Mouse (Mus musculus): ENCODE data around the gene B4galt4. TPM values are rescaled to one million over a fixed set of nuclear protein-coding genes. Genes with fewer than 3 reads are reported as not detected.

B4galt4 gene
- total RNA-seq, 2 experiments from 2014 or later = 19.2 to 22.1 TPM

DNA sequence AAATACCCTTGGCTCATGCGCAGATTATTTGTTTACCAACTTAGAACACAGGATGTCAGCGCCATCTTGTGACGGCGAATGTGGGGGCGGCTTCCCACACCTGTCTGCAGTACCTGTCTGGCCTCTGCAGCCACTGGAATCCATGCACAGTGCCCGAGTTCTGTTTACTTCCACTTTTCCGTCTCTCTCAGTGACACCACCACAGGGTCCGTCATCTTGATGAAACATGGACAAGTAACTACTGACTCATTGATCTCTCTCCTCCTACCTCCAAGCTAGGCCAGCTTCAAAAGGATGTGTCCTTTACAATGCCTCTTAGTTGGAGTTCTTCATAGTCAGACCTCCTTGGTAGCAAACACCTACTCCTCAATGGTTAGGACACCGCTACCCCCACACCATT, 20.7 kb upstream of the B4galt4 start:
- DNase-seq (ENCODE audit: extremely low spot score in 1 of 2, low spot score in 2 of 2) = no peak
- intact Hi-C loops (cut with DNase I) = loop anchor here (10.0 kb wide), 1 partner anchor 97 kb away; no protein-coding TSS in a partner anchor

DNA sequence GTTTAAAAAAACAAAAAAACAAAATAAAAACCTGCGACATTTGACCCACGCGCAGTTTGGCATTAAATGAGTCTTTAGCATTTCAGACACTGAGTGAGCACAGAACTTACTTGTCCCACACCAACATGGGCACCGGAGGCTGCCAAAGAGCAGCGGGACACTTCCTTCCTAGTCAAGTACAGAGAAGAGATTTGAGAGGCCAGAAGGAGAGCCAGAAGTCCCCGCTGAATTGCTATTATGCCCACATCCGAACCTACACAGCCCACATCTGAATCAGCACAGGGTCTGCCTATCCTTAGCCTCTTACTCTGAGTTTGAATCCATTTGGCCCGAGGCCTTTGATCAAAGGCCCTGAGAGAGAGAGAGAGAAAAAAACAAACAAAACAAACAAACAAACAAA, 17.8 kb upstream of the B4galt4 start:
- peak; percentile 42 to 75 for DNase-seq (ENCODE audit: extremely low spot score in 1 of 2, low spot score in 2 of 2)
- intact Hi-C loops (cut with DNase I) = loop anchor here (10.0 kb wide), 1 partner anchor 99 kb away; no protein-coding TSS in a partner anchor

DNA sequence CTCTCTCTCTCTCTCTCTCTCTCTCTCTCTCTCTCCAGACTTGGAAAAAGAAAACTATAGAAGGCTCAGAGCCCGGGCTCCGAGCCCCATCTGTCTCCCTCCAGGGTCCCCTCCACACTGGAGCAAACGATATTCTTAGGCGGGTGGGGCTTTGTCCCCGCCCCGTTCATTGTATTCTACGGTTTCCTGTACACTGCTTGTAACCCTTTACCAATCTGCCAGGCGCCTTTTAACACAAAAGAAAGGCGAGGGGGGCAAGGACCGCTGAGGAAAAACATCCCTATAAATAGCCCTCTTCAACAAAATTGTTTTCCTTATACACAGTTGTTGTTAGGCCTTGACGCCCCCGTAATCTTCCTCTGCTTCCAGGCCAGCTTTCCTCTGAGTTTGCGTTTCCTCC, 17.1 kb upstream of the B4galt4 start:
- DNase-seq (ENCODE audit: extremely low spot score in 1 of 2, low spot score in 2 of 2) = peak in 1 of 2 experiments; percentile 69
- intact Hi-C loops (cut with DNase I) = loop anchor here (10.0 kb wide), 1 partner anchor 100 kb away; no protein-coding TSS in a partner anchor

- DNase-seq (ENCODE audit: extremely low spot score in 1 of 2, low spot score in 2 of 2) = no peak
- intact Hi-C loops (cut with DNase I) = loop anchor here (10.0 kb wide), 1 partner anchor 104 kb away; no protein-coding TSS in a partner anchor
These were observed 13.4 kb upstream of the B4galt4 start for GRCm38 (mm10) chr16:38728576-38729132.

- DNase-seq (ENCODE audit: extremely low spot score in 1 of 2, low spot score in 2 of 2) = no peak
- intact Hi-C loops (cut with DNase I) = loop anchor here (10.0 kb wide), 1 partner anchor 104 kb away; no protein-coding TSS in a partner anchor
These were observed 12.9 kb upstream of the B4galt4 start for GRCm38 (mm10) chr16:38729139-38729538.

GRCm38 (mm10) chr16:38729610-38730288, 12.3 kb upstream of the B4galt4 start:
- peak in 1 of 2 experiments; percentile 65 for DNase-seq (ENCODE audit: extremely low spot score in 1 of 2, low spot score in 2 of 2)
- intact Hi-C loops (cut with DNase I) = loop anchor here (10.0 kb wide), 1 partner anchor 105 kb away; no protein-coding TSS in a partner anchor

GRCm38 (mm10) chr16:38730921-38731320, 11.1 kb upstream of the B4galt4 start:
- peak in 1 of 2 experiments; percentile 40 for DNase-seq (ENCODE audit: extremely low spot score in 1 of 2, low spot score in 2 of 2)
- intact Hi-C loops (cut with DNase I) = no loop called here

DNA sequence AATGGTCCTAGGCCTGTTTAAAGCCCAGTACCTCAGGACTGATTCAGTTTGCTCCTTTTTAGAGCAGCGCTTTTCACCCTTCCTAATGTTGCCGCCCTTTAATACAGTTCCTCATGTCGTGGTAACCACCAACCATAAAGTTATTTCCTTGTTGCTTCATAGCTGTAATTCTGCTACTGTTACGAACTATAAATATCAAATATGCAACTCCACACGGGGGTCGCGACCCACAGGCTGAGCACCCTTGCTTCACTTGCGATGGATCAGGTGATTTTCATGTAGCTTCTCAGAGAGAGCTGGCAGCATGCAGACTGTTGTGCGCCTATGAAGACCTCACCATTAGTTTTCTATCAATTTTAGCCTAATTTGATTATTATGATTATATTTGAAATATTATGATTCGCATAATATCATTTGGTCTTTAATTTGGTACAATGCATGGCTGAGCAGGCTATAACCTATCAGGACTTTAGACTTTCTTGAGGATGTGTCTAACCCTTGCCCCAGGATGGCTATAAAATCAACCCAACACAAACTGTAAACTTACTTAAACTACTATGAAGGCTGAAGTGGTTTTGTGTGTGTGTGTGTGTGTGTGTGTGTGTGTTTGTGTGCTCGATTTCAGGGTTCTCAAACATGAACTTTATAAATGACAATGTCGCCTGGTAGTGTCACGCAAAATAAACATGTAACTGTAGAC, 710 bp upstream of the B4galt4 start:
- no peak for DNase-seq (ENCODE audit: extremely low spot score in 1 of 2, low spot score in 2 of 2)
- intact Hi-C loops (cut with DNase I) = loop anchor here (10.0 kb wide), 2 partner anchors 207 to 313 kb away; no protein-coding TSS in a partner anchor

DNA sequence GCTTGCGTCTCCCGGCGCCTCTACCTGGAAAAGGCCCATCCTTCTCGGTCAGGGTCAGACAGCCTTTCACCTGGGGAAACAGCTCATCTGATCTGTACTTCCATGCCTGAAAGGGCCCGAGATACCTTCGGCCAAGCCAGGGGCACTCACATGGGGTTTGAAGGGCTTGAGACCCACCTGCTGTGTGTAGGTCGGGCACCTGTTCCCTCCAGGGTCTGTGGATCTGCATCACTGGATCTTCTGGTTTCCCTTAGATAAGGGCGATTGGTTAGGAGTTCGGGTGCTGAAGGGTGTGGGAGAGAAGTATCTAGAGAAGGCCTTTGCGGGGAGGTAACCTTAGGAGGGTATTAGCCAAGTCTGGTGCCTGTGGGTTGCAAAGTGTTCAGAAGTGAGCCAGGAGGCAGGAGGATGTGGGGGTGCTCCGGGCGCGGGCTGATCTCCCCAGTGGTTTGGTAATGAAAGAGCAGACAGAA, 631 bp downstream of the B4galt4 start:
- peak in 1 of 2 experiments; percentile 38 for DNase-seq (ENCODE audit: extremely low spot score in 1 of 2, low spot score in 2 of 2)
- intact Hi-C loops (cut with DNase I) = loop anchor here (10.0 kb wide), 2 partner anchors 208 to 312 kb away; no protein-coding TSS in a partner anchor

DNA sequence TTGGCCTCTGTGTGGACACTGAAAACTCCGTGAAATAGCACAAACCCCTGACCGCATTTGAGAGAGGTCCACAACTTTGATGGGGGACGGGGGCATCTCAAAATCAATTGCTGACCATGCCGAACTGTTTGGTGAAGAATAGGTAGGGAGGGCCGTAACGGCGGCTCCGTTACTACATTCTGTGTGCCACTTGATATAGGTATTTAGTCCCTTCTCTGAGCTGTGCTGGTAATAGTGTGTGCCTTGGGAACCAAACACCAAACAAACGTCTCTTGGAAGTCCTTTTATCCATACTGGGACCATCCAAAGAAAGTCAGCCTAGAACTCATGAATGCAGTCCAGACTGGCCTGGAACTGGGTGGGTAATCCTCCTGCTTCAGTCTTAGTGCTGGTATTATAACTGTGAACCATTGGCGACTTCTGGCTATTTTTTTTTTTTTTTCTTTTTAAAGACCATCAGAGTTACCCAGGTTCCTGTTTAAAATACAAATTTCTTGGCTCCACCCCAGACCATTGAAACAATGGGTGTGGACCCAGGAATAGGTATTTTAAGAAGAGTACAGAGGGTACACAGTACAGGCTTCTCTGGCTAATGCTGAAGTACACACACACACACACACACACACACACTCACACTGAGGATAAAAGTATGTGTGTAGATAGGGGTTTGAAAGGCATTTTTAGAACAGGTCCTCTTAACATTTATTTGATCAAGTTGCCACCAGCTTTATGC, 2.0 kb downstream of the B4galt4 start:
- DNase-seq (ENCODE audit: extremely low spot score in 1 of 2, low spot score in 2 of 2) = no peak
- intact Hi-C loops (cut with DNase I) = loop anchor here (10.0 kb wide), 2 partner anchors 209 to 311 kb away; no protein-coding TSS in a partner anchor

DNA sequence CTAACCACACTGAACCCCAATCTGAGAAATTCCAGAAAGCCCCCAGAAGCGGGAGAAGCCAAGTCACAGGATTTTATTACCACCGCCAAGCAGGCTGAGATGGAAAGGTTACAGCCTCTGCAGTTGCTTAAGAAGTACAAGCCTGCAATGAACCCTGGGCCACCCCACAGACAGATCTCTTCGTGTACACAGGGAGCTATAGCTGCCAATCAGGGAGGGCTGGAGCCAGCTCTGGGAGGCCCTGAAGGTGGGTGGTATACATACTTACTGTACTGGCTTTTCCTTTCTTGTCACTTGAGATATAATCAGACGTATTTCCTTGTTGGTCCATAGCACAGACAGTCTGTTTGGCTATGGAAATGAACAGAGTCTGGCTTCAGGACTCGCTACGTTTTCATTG, 8.7 kb downstream of the B4galt4 start:
- no peak for DNase-seq (ENCODE audit: extremely low spot score in 1 of 2, low spot score in 2 of 2)
- intact Hi-C loops (cut with DNase I) = no loop called here

DNA sequence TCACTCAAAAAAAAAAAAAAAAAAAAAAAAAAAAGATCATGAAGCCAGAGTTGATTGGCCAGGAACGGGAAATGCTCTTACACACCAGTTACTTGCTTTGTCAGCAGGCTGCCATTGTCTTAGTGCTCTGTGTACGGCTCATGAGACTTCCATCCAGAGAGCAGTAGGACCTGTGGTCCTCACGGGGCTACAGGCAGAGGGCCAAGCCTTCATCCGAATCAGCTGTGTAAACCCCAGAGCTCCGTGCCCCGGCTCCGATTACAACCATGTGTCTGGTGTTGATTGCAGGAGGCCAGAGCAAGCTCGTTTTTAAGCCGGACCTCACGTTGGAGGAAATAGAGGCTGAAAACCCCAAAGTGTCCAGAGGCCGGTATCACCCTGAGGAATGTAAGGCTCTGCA, 11.6 kb downstream of the B4galt4 start:
- peak in 1 of 2 experiments; percentile 79 for DNase-seq (ENCODE audit: extremely low spot score in 1 of 2, low spot score in 2 of 2)
- intact Hi-C loops (cut with DNase I) = no loop called here

DNA sequence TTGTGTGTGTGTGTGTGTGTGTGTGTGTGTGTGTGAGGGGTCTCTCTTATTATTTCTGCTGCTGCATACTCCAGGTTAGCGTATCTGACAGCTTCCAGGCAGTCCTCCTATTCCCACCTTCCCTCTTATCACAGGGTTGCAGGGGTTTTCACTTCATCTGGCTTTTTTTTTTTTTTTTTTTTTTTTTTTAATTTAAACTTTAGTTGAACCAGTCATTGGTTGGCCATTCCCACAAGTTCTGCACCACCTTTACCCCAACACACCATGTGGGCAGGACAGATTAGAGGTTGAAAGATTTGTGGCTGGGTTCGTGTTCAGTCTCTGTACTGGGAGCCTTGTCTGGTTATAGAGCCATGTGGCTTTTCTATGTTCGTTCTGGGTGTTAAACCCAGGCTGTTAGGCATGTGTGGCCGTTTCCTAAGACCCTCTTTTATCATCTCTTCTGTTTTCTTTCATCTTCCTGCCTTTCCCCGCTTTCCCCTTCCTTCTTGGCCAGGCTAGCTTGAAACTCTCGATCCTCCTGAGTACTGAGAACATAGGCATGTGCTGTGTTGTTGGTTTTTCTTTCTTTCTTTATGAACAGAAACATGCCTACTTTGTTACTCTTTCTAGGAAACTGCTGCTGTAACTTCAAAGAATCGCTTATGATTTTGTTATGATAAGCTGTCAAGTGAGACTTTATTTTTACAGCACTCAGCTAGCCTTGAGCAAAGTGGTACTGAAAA, 13.6 kb downstream of the B4galt4 start:
- DNase-seq (ENCODE audit: extremely low spot score in 1 of 2, low spot score in 2 of 2) = no peak
- intact Hi-C loops (cut with DNase I) = no loop called here

- intact Hi-C loops (cut with DNase I) = no loop called here
These were observed 14.1 kb downstream of the B4galt4 start for GRCm38 (mm10) chr16:38756177-38756503.

GRCm38 (mm10) chr16:38756572-38756971, 14.5 kb downstream of the B4galt4 start:
- DNase-seq (ENCODE audit: extremely low spot score in 1 of 2, low spot score in 2 of 2) = no peak
- intact Hi-C loops (cut with DNase I) = no loop called here

More at GRCm38 (mm10) chr16:38756177-38756503, 14.1 kb downstream of the B4galt4 start:
- peak in 1 of 2 experiments; percentile 77 for DNase-seq (ENCODE audit: extremely low spot score in 1 of 2, low spot score in 2 of 2)

DNA sequence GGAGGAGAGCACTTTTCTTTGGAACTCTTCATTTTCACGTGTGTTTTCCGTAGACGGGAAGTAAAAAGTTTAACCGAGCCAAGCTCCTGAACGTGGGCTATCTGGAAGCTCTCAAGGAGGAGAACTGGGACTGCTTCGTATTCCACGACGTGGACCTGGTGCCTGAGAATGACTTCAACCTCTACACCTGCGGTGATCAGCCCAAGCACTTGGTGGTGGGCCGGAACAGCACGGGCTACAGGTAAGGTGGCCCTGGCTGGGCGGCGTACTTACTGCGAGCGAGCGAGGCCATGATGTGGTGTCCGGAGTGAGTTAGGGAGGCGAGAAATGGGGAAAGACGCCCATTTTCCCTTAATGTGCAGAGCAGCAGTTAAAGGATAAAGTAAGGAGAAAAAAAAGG, 15.6 kb downstream of the B4galt4 start:
- no peak for DNase-seq (ENCODE audit: extremely low spot score in 1 of 2, low spot score in 2 of 2)
- intact Hi-C loops (cut with DNase I) = no loop called here

DNA sequence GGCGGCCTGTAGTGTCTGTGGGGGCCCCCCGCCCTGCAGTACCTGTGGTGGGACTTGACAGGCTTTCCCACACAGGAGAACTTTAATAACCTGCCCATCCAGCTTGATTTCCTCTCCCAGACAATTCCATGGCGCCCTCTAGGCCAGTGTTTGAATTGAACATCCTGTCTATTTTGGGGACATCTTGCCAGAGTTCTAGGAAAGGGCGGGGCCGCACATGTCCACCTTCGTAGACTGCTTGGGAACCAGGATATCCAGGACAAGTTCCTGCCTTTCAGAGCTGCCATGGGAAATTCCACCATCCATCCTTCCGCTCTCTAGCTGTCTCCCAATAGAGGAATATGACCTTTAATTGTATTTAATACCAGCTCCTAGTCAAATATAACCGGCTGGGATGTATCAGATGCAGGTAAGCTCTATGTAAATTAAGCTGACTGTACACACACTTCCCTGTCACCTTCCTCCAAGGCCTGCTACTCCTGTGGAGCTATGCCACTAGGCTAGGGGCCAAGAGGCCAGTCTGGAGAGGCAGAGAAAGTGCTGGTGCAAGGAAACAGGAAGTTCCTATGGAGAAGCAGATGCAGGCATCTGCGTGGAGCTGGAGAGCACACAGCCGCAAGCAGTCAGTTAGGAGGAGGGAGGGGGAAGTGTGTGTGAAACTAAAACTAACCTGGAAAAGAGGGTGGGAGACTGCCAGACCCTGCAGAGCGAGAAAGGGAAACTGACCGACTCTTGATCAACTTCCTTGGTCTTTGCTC, 16.2 kb downstream of the B4galt4 start:
- DNase-seq (ENCODE audit: extremely low spot score in 1 of 2, low spot score in 2 of 2) = peak in 1 of 2 experiments; percentile 52
- intact Hi-C loops (cut with DNase I) = no loop called here
